Mouse (Mus musculus): Measurements from ENCODE around the gene Ppp1r14d.

The Ppp1r14d gene

DNA sequence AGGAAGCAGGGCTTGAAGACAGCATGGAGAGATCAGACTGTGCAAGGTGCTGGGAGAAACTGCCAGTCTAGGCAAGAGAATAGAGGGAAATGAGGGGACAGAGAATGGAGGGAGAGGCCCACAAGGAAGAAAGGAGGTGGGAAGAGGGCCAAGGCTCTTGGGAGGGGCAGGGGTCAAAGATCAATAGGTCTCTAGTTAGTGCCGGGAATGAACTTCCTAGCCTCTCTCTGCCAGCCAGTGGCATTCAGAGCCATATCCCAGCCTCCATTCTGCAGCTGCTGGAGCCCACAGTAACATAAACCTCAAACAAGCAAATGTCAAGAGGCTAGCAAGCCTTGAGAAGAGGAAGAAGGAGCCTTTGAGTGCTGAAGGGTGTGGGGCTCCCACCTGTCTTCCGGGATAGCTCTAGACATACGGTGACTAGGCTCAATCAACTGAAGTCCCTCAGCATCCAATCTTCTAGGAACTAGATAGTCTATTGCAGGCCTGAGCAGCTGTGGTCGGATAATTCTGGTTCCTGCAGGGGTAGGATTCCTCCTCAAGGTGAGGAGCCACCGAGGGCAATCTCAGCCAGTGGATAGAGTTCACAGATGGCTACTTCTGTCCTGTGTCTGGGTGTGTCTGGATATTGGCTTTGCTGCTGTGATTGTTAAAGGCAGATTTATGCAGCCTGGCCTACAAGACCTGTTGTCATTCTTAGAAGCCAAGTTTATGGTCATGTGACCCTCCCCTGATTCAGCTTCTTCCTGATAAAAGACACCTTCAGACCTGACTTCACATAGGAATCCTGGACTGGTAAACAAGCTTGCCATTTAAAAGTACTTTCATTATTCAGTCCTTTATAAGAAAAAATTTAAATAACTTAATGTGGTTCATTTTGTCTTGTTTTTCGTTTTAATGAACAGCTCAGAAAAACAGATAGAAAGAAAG, at the start of gene Ppp1r14d:
TSS of gene Ppp1r14d (minus strand) at position 132 of the 930 bp plus-strand sequence.
- DNase-seq (ENCODE audit: low spot score in 2 of 2): no peak

DNA sequence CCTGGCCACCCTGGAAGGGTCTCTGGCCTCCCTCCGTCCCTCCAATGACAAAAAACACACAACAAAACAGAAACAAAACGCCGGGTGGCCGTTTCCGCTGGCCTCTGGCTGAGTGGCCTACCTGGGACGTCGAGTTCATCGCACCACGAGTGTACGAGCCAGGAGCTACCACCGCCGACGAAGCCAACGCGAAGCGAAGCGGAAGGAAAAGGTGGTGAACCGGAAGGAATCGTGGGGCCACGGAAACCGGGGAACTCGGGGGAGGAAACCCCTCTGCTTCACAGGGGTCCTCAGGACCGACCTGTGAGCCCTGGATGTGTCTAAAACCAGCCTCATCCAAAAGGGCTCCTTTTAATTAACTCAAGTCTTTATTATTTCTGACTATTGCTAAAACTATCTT, 48.1 kb upstream of the Ppp1r14d start:
- no peak for DNase-seq (ENCODE audit: low spot score in 2 of 2)

DNA sequence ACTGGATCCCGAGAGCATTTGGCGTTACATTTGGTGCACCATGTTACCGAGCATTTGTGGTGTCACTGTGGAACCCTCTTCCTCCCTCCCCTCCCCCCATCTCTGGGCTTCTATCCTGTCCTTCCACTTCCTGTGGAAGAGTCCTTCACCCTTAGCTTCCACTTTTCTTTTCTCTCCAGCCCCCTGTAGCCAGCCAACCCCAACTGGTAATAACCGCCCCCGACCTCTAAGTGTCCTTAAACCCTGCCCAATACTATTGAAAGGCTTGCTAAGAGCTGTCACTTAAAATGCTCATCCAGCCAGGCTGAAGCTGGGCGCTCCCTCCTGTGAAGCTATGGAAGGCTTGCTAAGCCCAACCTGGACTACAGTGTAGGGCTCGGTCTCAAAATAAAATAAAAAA, 47.2 kb upstream of the Ppp1r14d start:
- no peak for DNase-seq (ENCODE audit: low spot score in 2 of 2)

DNA sequence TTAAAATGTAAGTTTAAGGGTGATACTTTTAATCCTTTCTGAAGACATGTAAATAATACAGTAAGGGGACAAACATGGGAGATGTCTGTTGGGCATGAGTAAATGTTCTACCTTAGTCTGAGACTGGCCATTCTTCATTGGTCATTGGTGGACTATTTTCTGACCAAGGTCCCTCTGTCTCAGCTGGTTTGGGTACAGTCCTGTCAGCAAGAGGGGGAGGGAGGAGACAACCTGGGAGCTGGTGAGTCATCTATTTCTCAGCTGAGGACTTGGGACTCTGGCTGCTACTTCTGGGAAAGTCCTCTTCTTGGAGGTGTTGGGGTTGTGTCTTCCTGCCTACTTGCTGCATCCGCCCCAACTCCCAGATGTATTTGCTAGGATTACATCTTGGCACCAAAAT, 44.4 kb upstream of the Ppp1r14d start:
- no peak for DNase-seq (ENCODE audit: low spot score in 2 of 2)

DNA sequence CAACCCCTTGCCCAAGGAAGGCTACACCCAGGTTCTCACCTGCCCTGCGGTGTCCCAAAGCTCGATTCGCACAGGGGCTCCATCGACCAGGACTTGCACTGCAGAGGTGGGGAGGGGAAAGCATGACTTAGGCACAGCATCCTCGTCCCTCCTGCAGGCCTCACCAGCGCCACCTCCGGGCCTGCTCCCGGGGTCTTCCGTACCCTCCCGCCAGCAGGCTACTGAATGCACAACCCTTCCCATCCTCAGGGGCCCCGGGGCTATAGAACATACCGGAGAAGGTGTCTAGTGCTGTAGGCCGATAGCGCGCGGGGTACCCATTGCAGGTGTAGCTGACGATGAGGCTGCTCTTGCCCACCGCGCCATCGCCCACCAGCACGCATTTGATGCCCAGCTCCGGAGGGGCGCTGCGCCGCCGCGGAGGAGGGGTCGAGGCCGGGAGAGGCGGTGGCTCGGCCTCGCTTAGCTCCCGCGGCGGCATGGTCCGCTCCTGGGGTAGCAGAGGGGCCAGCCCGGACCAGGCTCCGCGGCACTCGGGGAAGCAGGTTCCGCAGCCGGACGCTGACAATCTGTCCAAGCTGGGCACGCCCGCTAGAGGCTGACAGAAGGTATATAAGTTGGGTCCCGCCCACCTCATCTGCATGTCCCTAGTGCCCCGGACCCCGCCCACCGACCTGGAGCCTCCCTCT, 41.1 kb upstream of the Ppp1r14d start, which contains the start of gene Rhov:
TSS of gene Rhov (minus strand) at position 630 of the 689 bp plus-strand sequence.
- DNase-seq (ENCODE audit: low spot score in 2 of 2): peak in 1 of 2 experiments; percentile 53

DNA sequence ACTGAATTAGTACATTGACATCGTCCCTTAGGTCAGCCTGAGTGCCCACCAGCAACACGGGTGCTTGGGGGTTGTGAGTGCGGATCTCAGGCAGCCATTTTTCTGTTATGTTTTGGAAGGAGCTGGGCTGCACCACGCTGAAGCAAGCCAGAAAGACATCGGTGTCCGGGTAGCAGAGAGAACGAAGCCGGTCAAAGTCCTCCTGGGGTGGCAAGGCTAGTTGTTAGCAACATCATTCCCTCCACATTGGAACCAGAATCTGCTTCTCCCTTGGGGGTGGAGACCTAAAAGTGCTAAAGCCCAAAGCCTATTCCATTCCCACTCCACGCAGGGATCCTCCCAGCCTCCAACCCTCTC, 40.6 kb upstream of the Ppp1r14d start:
- DNase-seq (ENCODE audit: low spot score in 2 of 2): no peak

DNA sequence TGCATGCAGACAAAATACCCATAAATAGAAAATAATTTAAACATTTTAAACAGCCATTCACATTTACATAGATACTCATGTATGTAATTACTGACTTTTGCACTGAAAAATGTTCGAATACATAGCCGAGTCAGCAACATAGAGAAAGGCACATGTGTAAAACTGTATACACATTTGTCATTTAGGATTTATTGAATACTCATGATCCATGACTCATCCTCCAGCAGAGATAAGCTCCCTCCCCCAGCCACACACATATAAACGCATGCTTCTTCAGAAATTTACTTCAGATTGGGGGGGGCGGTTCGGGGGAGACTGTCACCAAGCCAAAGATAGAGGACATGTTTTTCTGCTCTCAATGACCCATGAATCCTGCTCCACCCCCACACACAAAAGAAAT, 34.1 kb upstream of the Ppp1r14d start:
- DNase-seq (ENCODE audit: low spot score in 2 of 2): no peak

DNA sequence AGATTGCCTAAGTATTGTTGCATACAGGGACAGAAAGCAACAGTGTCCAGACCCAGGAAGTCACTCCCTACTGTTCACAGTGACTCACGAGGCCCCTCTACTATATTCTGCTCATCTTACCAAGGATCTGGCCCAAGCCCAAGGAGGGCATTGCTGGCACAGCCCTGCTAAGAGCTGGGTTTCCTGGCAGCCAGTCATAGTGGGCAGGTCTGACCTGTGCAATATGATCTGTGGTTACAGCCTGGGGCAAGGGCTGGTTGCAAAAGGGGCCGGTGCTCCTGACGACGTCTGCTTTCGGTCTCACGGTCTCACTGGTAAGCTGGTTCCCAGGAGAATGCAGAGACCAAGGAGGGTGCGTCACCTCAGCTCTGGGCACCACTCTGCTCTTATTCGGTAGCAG, 33.3 kb upstream of the Ppp1r14d start:
- DNase-seq (ENCODE audit: low spot score in 2 of 2): no peak

DNA sequence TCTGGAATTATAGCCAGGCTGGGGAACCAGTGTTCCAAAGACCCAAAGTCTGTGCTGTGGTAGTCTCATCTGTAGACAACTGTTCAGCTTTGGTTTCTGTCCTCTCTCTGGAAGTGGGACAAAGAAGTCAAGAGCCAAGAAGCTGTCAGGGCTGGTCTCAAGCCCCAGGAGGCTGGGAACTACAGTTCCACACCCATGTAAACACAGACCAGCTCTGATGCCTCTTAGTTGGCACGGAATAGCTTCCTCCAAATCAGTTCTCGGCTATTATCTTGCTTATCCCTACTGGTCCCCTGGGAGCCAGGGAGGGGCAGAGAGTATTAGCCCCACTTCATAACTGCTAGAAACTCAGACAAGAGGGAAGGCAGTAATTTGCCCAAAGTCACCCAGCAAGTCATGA, 31.6 kb upstream of the Ppp1r14d start:
- no peak for DNase-seq (ENCODE audit: low spot score in 2 of 2)

DNA sequence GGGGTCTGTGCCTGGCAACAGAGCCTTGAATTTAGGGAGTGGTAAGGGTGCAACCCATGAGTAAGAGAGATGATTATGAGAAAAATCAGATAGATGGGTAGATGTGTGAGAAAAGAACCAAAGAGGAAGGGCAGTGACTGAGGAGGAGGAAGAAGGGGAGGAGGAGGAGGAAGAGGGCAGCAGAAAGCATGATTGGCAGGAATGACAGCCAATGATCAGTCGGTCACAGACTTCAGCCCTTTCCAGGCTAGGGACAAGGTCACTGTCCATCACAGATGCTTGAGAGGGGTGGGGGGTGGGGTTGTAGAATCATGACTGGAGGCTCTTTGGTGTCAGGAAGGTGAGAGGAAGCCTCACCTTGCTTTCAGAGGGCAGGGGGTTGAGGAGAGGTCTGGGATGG, 30.8 kb upstream of the Ppp1r14d start:
- DNase-seq (ENCODE audit: low spot score in 2 of 2): no peak

DNA sequence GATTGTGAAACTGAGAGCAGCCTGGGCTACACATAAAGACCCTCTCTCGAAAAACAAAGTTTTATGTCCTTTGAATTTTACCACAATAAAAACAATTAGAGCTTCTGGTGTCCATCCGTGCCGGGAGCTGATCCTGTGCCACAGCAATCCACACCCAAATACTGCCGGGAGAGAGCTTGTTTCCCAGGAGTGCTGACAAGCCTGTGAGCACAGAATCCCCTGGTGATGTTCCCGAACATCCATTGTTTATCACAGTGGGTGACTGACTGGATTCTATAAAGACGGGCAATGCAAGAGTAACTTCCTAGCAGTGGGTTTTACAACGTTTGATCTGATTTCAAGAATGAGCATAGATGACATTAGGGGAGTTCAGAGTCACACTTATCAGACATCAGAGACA, 25.3 kb upstream of the Ppp1r14d start:
- DNase-seq (ENCODE audit: low spot score in 2 of 2): no peak

DNA sequence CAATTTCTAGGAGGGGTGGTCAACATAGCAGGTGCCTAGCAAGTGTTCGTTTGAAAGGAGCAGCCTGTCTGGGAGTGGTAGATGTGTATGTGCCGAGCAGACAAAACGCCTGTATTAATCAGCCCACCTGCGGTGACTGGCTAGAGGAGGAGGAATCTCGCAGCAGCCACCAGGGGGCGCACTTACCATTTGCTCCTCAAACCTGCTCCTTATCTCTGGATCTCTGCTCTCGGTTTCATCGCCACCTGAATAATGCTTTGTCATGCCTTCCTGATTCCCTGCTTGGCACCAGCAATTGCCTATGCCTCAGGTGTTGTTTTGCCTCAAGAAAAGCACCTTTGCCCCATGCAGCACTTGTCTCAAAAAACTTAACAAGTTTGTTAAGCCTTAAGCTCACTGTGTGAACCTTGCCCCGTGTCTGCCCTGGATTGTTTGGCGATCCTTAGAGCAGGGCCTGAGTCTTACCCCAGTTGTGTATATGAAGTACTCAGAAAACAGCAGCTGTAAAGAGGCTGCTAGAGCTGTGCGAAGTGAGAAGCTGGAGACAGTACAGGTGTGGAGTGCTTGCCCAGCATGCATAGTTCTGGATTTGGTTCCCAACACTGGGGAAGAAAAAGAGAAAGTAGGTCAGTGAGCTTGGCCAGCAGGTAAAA, 21.2 kb upstream of the Ppp1r14d start:
- DNase-seq (ENCODE audit: low spot score in 2 of 2): peak in 1 of 2 experiments; percentile 68

DNA sequence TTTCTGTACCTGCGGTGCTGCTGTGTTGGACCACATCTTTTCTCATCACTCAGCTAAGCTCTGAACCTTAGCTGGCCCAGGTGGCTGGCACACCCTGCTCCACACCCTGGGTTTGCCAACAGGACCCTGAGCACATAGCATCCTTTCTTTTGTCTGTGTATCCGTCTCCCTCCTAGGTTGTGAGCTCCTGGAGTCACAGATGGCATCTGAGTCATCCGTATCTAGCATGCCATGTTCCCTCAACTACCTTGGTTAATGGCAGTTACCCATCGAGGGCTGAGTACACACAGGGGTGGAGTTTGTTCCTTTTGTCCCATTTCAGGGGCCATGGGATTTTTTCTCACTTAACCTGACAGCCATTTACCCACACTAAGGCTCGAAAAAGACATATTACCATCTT, 20.7 kb upstream of the Ppp1r14d start:
- no peak for DNase-seq (ENCODE audit: low spot score in 2 of 2)

DNA sequence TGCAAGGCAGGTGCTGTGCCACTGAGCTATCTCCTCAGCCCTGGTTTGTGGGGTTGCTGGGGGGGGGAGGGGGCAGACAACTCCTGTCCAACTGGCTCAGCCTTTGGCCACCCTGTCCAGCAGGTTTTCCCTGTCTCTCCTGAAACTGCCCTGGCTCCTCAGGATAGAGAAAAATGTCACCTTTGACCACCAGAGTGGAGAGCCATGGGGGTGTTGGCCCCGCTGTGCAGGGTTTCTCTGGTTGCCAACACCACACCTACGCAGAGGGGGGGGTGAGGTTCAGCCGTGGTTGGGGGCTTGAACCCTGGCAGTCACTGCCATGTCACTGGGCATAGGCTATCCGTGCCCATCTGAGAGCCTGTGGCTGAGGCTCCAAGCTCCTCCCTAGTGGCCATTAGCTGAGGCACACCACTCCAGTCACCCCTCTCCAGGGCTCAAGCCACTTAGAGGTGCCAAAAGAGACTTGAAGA, 19.9 kb upstream of the Ppp1r14d start:
- no peak for DNase-seq (ENCODE audit: low spot score in 2 of 2)

DNA sequence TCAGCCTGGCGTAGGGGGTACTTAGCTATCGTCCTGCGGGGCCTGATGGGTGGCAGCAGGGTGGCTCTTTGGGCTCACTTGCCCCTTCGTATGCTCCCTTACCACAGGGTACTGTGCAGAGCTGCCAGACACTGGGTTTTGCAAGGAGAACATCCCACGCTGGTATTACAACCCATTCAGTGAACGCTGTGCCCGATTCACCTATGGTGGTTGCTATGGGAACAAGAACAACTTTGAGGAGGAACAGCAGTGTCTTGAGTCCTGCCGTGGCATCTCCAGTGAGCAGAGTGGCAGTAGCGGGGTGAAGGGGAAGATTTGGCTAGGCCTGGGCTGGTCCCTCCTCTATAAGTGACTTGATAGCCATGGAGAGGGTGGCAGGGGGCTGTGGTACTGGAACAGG, 18.2 kb upstream of the Ppp1r14d start:
- no peak for DNase-seq (ENCODE audit: low spot score in 2 of 2)

DNA sequence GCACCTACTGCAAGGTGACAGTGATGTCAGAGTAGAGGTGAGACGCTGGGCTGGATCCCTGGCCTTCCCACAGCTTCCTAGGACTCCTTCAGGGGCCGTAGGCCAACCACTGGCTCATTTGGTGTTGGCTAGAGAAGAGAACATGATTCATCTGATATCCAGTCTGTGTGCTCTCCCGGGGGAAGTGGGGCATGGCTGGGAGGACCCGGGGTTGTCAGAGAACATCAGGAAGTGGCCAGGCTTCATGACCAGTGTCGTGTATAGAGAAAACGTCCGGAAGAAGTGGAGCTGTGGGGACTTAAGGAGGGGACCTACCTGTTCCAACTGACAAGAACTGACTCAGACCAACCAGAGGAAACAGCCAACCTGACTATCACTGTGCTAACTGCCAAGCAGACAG, 15.5 kb upstream of the Ppp1r14d start:
- no peak for DNase-seq (ENCODE audit: low spot score in 2 of 2)

DNA sequence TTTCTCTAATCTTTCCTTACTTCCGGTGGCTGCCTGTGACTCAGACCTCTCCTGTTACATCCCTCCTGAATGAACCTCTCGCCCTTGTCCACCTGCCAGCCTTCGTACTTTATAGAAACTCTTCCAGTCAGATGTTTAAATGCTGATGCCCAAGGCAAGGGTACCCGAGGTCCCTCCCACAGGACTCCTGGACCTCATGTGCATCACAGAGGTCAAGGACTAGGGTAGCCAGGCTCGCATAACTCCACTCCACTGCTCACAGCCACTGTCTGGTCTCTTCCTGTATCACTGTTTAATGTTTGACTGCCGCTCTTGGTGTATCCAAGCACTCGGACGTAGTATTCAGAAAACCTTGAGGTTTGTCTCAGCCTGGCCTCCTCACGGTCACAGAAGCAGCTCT, 12.8 kb upstream of the Ppp1r14d start:
- DNase-seq (ENCODE audit: low spot score in 2 of 2): no peak

DNA sequence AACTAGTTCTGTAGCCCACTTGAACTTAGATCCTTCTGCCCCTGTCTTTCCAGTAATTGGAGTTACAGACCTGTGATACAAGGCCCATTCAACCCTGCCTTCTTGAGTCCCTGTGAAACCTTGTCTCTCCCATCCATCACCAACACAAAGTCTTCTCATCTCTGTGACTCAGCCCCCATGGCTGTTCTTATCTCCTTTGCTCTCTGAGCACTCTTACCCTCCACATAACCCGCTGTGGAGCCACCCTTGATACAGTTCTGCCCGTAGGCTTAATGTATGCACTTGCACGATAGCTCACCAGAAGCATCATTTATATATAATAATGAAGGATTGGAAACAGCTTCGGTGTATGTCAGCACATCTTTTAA, 11.1 kb upstream of the Ppp1r14d start:
- DNase-seq (ENCODE audit: low spot score in 2 of 2): no peak

DNA sequence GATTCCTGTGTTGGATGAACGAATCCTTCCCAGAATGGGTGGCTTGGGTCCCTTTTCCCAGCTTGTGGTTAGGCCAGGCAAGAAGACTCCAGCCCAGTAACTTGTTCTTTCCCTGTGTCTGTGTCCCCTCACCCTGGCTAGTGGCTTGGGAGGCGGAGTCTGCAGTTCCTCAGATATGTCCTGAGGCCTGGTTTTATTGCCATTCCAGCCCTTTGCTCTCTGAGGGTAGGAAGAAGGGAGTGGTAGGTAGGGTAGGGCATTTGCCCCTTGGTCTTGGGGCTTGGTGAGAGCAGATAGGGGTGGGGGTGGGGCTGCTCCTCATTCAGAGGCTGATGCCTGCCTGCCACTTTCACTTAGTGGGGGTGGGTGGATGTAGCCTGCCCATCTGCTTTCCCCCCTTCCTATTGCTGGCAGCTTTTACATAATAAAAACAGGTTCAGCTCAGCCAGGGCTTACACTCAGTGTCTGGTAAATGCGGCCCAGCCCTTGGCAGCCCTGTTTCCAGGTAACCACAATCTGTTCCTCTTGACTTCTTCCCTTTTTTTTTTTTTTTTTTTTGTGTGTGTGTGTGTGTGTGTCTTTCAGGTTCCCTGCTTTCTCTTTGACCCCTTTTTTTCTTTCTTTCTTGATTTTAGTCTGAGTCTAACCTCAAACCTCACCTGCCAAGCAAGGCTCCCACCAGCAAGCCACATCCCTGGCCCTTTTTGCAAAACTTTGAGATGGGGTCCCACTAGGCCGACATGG, 10.5 kb upstream of the Ppp1r14d start:
- no peak for DNase-seq (ENCODE audit: low spot score in 2 of 2)

DNA sequence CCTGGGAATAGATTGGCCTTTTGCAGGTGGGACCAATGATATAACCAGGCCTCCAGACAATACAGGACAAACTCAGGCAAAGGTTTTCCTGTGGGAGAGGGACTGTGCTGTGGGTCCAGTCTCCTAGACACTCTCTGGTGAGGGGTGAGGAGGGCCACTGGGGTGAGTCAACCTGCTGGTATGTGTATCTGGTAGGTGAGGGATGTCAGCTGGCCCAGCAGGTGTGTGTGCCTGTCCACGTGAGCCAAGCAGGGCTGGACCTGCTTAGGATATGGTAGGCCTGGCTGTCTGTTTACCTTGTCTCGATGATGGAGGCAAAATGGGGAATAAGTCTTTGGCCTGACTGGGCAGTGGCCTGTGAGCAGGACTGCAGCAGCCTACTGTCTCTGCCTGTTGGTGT, 9.0 kb upstream of the Ppp1r14d start:
- no peak for DNase-seq (ENCODE audit: low spot score in 2 of 2)

DNA sequence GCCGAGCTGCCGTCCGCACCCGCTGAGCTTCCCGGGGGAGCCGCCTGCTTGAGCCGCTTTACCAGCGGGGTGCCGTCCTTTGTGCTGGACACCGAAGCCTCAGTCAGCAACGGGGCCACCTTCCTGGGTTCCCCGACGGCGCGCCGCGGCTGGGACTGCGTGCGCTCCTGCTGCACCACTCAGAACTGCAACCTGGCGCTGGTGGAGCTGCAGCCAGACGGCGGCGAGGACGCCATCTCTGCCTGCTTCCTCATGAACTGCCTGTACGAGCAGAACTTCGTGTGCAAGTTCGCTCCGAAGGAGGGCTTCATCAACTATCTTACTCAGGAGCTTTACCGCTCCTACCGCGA, 8.1 kb upstream of the Ppp1r14d start:
- no peak for DNase-seq (ENCODE audit: low spot score in 2 of 2)

All from frontal cortex, postnatal 10 days (tissue).